Mouse (Mus musculus) liver, embryonic 14.5 days (tissue): ENCODE data around the gene Kcng3.

Source experiments
- CTCF ChIP-seq: IDR thresholded peaks from 2 replicates; pipeline ENCODE4 v1.5.1; 2016; ENCODE audit warnings: antibody characterized with exemption, low read depth, control low read depth
- EP300 ChIP-seq: IDR thresholded peaks from 2 replicates; pipeline ENCODE4 v1.6.1; 2016; ENCODE audit warnings: antibody characterized with exemption, low read depth

DNA sequence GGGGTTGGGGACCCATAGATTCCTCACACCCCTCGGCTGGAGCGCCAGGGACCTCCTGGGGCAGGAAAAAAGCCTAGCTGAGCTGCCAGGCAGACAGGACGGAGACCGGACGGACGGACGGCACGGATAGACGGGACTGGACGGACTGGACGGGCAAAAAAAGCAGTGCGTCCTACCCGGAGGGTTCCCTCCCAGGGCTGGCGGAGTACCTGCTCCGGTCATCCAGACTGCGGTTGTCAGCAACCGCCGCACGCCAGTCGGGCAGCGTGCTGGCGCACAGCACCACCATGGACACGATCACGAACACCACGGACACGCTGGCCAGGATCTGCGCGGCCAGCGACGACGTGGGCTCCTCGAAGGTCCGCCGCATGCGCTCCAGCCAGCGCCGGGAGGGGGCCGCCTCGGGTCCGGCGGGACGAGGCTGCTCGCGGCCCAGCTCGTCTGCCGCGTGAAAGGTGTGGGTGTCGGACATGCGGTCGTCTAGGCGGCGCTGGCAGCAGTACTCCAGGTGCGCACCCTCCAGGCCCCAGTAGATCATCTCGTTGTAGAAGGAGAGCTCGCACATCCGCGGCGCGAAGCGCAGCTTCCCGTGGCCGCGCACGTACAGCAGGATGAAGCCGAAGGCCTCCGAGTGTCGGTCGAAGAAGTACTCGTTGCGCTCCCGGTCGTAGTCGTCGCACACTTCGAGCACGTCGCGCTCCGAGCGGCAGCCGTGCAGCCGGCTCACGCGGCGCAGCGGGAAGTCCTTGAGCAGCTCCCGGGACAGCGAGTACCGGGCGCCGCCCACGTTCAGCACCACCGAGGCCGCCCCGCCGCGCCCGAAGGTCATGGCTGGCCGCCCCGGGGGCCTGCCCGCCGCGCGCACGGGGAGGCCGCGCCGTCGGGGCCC is 662 bp downstream of the Kcng3 start:
- TF ChIP-seq CTCF (no peak), EP300 (no peak)
